Mouse (Mus musculus): ENCODE results near the gene Plcxd3.

Gene Plcxd3

DNA sequence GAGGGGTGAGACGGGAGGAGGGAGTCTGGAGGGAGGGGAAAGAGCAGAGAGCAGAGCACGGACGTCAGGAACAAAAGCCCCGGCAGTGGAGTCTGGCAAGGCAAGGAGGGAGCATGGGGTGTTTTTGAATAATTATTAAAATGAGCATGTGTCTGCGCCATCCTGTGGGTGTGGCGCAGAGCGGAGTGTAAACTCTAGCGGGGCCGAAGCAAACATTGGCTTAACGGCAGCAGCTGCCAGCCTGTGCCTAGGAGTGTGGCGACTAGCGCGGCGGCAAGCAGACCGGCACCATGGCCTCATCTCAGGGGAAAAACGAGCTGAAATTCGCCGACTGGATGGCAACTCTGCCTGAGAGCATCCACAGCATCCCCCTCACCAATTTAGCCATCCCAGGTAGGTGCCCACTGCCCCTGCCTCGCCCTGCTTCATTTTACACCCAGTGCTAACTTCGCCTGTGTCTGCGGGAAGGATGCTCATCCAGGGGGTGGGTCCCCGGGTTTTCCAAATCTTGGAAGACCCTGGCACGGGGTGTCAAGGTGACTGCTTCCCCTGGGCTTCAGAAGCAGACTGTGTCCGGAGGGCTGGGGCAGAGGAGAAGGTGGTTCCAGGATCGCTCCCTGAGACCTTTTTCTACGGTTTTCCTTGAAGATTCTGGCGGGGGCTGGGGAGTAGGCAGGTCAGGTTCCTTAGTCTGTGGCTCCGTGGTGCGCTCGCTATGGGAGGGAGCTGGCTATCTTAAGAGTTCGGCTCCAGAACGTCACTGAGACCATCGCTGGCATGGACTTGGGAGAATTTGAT is at the start of gene Plcxd3:
Plcxd3 (plus strand) TSS at position 69 of the 798 bp plus-strand sequence.
- peak; percentile 88 for DNase-seq

DNA sequence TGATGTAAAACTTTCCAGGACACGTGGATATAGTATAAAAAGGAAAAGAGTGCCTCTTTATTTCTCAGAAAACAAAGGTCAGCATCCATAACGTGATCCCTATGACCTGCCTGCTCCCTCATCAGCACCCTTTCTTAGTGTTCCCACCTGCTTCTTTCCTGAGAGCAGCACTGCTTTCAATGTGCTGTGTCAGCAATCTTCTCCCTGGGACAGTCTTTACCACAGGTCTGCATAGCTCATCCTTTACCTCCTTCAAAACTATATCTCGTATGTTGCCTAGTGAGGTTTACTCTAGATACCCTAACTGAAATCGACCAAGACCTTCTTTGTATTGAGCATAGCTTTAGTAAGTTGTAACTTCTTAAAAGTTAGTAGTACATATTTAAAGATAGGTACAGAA is 43.4 kb upstream of the Plcxd3 start:
- no peak for DNase-seq

DNA sequence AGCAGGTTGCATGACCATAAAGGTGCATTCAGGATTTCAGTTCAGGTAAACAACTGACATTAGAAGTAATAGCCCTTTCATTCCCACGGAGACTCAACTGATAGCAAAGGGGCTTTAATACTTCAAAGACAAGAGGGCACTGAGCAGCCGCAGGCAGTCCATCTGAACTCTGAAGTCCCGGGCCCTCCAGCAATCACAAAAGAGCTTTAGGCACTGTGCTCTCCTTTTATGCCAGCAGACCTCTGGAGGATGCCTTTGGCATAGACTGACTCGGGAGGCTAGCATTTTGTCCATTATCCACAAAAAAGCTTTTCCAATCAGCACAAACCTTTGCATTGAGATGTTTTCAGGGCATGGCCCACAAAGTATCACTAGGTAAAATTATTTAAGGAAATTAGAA is 33.7 kb upstream of the Plcxd3 start:
- DNase-seq, result no peak

DNA sequence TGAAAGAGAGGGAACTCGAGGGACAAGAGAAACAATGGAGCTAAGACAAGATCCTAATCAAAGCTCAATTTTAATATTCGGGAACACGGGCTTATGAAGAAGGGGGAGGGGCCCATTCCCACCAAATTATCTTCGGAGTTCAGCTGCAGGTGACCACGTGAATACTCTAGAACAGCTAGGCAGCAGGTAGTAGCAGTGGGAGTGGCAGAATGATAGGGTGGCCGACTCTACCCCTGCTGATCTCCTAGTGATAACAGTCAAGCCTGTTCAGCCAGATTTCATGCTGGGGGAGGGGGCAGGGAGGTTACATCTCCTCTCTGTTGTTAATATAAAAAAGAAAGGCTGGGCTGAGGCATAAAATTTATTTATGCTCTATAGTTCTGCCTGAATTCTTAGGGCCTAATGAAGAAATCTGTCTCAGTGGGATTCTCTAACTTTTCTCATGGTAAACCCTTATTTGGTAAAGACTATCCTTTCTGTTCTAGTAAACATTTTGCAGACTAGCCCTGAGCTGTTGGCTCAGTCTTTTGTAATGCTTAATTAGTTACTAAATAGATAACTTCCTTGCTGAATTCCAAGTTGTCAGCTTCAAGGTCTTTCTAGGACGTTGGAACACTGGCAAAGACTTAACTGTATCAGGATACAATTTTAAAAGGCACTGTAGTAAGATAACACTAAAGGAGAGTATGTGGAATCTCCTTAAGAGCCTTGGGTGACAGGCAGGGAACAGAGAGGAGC is 26.3 kb upstream of the Plcxd3 start:
- DNase-seq, result no peak

DNA sequence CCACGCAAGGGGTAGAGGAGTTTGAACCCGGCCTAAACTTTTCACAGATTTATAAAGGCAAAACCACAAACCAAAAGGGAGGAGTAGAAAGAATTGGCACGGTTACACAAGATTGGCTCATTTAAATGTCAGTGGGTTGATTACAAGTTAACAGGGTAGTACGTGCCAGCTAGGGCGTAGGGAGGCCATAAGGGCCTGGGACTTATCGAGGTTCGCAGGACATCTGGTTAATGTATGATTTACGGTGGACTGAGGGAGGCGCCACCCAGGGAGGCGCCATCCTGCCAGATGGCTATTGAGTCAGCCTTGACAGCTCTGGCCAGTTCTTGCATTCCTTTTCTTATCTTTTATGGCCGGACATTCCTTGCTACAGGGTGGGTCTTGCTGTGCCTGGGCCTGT is 18.9 kb upstream of the Plcxd3 start:
- peak; percentile 82 for DNase-seq

DNA sequence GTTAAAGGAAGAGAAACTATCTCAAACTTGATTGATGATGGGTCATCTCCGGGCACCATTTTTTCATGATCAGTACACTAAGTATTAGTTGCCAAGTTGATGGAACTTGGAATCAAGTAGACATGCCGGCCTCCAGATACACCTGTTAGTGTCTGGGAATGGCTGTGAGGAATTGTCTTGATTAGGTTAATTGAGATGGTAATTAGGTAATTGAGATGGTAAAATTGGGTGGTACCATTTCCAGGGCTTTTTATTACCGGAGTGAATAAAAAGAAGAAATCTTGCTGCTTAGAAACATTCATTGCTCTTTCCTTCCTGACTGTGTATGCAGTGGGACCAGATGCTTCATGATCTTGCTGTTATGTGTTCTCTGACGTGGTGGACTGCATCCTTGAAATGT is 17.6 kb upstream of the Plcxd3 start:
- DNase-seq, result no peak

DNA sequence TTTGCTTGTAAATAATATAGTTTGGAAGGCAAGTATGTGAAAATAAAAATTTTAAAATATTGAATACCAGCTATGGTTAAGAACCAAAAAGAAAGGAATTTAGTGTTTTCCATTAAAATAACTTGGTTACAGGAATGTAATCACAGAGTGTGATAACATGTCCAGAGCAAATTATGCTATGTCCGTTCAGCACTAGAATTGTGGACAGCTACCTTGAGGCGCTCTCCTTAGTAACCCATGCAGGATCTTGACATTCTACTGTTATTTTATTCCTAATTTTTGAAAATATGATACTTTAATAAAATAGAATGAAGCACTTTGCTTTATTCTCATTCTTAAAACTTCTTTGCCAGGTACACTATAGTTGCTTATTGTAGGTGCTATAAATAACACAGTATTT is 7.5 kb upstream of the Plcxd3 start:
- no peak for DNase-seq

DNA sequence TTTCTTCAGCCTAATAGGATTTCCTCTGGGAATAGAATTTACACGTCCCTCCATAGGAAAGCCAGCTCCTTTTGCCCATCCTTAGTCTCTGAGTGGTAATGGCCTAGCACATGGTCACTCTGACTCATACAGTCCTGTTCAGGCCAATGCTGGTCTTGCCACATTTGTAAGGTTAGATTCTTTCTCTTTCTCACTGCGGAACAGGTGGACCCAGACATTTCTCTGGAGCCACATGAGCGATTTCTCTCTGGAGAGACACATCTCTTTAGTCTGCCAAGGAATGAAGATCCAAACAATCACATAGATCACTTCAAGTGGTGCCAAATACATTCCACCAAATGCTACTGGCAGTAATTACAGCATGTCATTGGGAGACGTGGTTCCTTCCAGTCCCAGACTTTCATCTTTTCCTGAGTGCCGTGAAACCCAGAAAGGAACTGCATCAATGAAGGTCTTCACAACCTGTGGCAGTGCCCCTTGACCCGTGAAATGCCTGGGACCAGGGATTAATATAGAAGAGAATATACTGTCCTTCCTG is 769 bp upstream of the Plcxd3 start:
- peak; percentile 34 for DNase-seq

DNA sequence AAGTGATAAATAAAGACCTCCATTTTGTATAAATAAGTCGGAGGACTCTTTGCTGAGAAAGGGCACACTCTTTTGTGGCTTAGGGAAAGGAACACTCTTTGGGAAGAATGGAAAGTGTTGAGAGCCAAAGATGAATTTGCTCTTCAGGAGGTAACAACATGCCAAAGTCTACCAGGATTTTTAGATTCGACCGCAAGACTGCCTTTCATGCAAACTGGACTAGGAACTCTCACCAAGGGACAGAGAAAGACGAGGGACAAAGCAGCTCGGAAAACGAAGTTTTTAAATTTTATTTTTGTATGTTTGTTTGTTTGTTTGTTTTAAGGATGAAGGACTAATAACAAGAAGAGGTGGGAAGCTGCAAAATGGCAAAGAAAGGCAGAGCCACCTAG is 264 bp upstream of the Plcxd3 start:
- DNase-seq, result no peak

DNA sequence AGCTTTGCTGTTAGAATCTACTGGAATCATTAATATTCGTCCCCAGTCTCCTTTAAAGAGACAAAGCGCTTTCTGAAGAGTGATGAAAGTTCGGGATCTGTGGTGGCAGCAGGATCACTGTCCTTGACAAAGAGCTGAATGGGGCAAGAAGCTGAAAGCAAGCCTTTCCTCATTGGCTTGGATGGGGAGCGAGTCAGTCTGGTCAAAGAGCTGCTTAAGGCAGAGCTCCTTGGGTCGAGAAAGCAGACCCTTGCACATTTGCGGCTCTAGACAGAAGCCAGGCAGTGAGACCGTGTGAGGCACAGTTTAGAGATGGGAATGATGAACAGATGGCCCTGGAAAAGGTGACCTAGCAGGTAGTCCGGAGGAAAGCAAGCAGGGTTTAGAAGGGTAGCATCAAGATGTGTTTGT is 935 bp downstream of the Plcxd3 start:
- DNase-seq, result peak; percentile 84

DNA sequence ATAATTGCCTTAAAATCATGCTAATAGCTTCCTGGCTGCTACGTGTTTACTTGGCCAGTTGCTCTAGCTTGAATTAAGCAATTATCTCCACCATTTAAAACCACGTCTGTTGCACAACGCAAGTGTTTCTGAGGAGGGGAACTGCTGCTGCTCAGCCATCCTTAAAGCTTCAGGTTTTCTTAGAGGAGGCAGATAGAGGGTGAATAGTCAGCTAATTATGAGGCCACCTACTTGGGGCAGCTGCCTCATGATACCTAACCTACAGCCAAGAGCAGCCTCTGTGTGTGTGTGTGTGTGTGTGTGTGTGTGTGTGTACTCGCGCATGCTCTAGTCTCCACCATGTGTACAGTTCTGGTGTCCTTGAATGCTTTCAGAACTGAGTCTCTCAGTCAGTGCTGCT is 3.5 kb downstream of the Plcxd3 start:
- DNase-seq, result peak; percentile 51

DNA sequence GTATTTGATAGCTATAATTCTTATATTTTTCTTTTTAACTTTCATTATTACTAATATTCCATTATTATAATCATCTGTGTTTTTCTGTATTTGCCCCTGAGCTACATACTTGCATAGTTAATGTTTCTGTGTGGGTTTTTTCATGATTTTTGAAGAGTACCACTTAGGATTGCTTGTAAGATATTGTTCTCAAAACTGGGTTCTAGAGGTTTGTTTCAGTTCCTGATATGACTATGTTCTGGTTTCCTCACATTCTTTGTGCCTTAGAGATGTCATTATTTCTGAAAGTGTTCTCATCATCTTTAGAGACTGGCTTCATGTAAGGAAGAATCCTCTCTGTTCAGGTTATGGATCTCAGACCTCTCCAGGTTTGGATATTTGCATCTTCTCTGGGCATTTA is 12.5 kb downstream of the Plcxd3 start:
- no peak for DNase-seq

DNA sequence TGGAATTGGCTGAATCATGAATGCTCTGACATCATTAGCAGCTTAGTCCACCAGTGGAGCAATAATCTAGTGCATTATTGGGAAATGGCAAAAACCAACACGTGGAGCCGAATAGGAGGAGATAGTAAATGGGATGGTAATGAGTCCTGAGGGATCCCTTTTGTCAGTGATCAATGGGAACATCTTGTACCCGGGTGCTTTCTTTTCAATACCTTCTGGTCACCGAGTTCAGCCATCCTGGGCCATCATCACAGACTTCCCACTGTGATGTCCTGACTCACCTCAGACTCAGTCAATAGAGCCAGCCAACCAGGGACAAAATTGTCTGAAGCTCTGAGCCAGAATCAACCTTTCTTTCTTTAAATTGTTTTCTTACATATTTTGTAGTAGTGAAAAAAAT is 24.8 kb downstream of the Plcxd3 start:
- DNase-seq, result no peak

DNA sequence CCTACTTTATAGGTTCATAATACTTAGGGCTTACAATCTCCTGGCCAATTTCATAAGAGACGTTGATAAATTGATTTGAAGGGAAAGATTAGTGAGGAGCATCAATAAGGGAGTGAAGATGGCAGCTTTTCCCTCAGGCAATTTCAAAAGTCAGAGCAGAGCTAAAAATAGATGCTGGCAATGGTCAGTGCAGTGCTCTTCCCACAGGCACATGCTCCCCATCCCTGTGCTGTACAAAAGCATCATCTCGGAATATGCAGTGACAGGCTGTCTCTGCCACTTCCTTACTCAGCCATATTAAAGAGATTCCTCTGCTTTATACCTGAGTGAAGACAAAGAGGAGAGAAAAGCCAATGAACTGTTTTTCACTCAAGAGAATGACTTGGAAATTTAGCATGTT is 36.0 kb downstream of the Plcxd3 start:
- peak; percentile 66 for DNase-seq

DNA sequence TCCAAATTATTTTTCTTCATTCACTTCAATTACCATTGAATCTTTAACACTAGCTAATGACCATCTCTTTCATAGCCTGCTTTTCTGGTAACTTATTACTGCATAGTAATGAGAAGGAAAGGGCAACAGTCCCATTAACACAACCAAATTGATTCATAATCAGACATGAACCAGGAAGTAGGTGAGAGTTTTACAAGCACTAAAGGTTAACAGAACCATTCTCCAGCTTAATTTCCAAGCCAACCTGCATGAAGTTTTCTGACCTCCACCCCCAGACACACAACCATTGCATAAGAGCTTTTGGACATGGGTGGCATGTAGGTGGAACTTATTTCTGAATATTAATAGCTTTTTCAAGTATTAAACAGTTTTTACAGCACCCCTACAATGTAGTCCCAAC is 64.8 kb downstream of the Plcxd3 start:
- no peak for DNase-seq

DNA sequence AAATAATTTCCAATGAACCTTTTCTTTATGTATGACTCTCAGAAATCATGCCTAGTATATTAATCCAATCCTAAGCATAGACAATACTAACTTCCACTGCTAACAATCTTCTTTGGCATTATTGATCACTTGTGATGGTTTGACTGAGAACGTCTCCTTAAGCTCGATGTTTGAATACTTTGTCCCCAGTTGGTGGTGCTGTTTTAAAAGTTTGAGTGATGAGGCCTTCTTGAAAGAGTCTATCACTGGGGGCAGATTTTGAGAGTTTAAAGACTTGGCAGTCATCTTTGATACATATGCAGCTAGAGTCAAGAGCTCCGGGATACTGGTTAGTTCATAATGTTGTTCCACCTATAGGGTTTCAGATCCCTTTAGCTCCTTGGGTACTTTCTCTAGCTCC is 120.9 kb downstream of the Plcxd3 start:
- DNase-seq, result no peak

DNA sequence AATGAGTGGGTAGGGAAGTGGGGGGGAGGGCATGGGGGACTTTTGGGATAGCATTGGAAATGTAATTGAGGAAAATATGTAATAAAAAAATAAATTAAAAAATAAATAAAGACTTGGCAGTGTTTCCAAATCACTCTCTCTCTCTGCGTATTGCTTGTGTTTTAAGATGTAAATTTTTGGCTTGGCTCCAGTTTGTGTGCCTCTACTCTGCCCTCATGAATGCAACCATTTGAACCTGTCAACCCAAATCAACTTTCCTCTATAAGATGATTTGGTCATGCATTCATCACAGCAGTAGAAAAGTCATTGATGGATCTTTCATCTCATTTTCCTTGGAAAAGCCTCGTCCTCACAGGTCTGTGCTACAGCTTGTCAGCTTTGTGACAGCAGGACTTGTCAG is 121.7 kb downstream of the Plcxd3 start:
- DNase-seq, result no peak

DNA sequence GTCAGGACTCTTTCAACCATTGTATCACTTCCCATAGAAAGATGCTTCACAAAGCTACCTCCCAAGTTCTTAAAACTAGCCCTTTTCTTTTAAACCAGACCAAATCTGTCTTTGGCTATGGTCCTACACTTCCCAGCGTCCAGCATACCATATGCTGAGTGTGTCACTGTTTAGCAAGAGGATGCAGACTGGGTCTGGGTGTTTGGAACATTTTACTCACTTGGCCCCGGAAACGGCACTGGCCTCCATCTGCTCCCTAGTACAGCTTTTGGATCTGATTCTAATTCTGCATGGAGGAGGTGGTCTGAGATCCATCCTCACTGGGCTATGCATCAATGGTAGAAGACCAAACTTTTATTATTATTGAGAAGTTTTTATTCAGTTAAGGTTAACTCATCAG is 122.7 kb downstream of the Plcxd3 start:
- peak; percentile 93 for DNase-seq

DNA sequence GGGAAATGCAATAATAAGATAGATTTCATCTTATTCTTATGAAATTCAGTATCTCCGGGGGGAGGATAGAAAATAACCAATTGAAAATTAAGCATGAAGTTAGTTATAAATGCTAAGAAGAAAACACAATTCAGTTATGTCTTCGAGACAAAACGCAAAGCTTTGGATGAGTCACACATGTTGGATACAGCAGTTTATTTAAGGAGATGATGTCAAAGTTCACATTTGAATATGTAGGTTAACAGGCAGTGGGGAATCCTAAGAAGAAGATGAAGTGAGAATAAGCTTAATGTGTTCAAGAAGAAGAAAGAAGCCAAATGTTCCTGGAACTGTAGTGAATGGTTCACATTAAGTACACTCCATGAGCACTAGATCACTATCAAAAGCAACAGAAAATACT is 128.1 kb downstream of the Plcxd3 start:
- no peak for DNase-seq

DNA sequence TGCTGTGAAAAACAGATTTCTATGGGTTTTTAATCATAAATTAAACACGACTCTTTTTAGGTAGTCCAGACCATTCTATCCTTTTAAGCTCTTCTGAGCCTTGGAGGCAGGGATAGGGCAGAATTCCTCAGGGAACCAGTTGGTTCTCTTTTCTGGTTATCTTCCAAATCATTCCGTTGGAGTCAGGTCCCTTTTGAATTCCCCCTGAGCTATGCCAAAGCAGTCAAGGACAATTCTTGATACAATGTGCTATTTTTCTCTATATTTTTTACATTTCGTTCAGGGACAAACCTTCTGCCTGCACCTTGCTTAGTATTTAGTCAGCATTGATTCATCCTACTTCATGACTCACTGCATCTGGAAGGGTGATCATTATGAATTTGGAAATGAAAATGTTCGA is 128.5 kb downstream of the Plcxd3 start:
- DNase-seq, result no peak

DNA sequence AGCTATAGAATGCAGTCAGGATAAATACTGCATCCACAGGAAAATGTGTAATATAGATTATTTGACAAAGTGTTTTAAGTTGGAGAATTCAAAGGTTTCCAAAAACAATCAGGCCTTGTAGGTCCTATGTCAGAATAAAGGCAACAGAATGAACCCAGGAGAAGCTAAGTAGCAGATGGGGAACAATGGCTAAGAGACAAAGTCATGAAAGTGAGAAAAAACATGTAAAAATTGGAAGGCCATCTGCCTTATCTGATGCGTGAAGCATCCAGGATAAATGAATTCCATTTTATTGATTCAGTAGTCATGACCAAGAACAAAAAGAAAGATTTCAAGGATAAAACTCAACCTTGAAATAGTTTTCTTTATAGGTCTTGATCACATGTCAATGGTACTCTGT is 139.4 kb downstream of the Plcxd3 start:
- no peak for DNase-seq

DNA sequence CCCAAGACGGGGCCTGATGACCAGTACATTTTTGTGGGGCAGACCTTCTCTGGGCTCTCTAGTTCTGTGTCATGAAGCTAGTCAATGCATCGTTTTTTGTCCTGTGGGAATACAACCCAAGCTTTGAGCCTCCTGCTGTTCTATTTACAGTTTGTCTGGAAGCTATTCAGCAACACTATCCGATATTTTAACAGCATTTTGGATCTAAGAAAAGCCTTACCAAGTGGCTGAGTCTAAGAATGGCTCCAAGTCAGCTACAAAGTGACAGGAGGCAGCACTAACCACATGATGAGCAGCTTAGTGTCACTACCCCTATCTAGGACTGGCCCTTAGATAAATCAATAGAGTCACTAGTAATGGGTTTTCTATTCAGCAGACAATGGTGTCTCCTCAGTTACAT is 149.3 kb downstream of the Plcxd3 start:
- DNase-seq, result no peak

DNA sequence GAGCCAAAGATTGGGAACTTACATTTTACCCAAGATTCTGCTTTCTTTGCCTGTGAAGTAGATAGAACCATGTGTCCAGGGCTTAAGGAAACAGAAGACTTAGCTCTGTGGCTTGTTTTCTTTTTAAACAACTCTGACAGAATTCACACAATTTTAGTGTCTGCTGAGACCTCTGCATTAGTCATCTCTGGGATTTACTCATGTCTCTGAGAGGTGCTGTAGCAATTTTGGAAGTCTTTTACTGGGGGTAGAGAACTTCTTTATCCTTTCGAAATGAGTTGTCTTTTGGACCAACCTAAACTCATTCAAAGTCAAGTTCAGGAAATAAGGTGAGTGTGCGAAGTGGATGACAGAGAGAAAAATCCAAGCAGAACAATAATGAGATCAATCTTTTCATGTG is 158.4 kb downstream of the Plcxd3 start:
- DNase-seq, result no peak

DNA sequence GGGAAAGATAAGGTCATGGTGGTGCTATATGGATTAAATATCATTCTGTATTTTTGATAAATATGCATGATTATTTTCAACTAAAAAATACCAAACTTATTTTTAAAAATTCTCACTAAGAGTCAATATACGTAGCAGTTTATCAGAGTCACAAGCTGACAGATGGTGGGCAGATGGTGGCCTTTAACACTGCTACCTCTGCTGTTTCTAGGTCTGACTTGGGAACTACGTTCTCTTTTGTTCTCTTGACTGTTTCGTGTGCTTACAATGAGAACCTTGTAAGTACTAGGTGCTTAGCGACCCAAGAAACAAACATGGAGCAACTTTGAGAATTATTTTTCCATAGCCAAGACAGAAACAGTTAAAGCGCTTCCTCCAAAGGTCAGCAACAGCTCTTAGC is 183.8 kb downstream of the Plcxd3 start:
- DNase-seq, result peak; percentile 73

All from cerebellum, adult 11-12 months (tissue).